Mouse (Mus musculus): ENCODE measurements around the gene Bmi1. TPM values are rescaled to one million over a fixed set of nuclear protein-coding genes. Genes with fewer than 3 reads are reported as not detected.

The Bmi1 gene
- polyA plus RNA-seq, 1 experiment from 2014 or later: 14.0 TPM

GRCm38 (mm10) chr2:18684062-18684461 lies 7.2 kb downstream of the Bmi1 start:
- 78% methylated on average over 5 of the region's 5 CpGs for WGBS
- no peak overlapping the region for H3K27ac ChIP-seq (ENCODE audit: low read depth, low read length)
- peaks cover 37% of the 10 kb centered on the region for H3K27me3 ChIP-seq (replicated peaks; ENCODE audit: control insufficient read depth, insufficient read depth, low read length)
- H3K4me2 ChIP-seq (ENCODE audit: low read length): no peak overlapping the region
- H3K4me1 ChIP-seq (ENCODE audit: control insufficient read depth, insufficient read depth, low read depth, low read length): peaks cover 8% of the 10 kb centered on the region
- H3K36me3 ChIP-seq (ENCODE audit: control insufficient read depth, insufficient read depth, low read length): peaks cover 7% of the 10 kb centered on the region
- no peak overlapping the region for H3K4me3 ChIP-seq (ENCODE audit: low read length)
- H3K9me3 ChIP-seq (ENCODE audit: control insufficient read depth, low read length): no peaks in the 10 kb centered on the region
- ATAC-seq: no peak
- H3K9ac ChIP-seq (ENCODE audit: low read depth, low read length): no peak overlapping the region

- WGBS: 54% methylated on average over 6 of the region's 6 CpGs
- no peaks in the 10 kb centered on the region for H3K9me3 ChIP-seq (ENCODE audit: control insufficient read depth, low read length)
- no peak overlapping the region for H3K9ac ChIP-seq (ENCODE audit: low read depth, low read length)
- no peak overlapping the region for H3K27ac ChIP-seq (ENCODE audit: low read depth, low read length)
- no peak overlapping the region for H3K4me3 ChIP-seq (ENCODE audit: low read length)
- ATAC-seq: no peak
- H3K36me3 ChIP-seq (ENCODE audit: control insufficient read depth, insufficient read depth, low read length): peaks cover 7% of the 10 kb centered on the region
- H3K4me1 ChIP-seq (ENCODE audit: control insufficient read depth, insufficient read depth, low read depth, low read length): peaks cover 12% of the 10 kb centered on the region
- no peak overlapping the region for H3K4me2 ChIP-seq (ENCODE audit: low read length)
- H3K27me3 ChIP-seq (replicated peaks; ENCODE audit: control insufficient read depth, insufficient read depth, low read length): peaks cover 32% of the 10 kb centered on the region
Measured at GRCm38 (mm10) chr2:18686386-18686785, 9.6 kb downstream of the Bmi1 start.

- Histone ChIP-seq H3K9ac (ENCODE audit: low read depth, low read length) (no peak overlapping the region), H3K9me3 (ENCODE audit: control insufficient read depth, low read length) (no peaks in the 10 kb centered on the region), H3K4me3 (ENCODE audit: low read length) (no peak overlapping the region), H3K4me2 (ENCODE audit: low read length) (no peak overlapping the region), H3K4me1 (ENCODE audit: control insufficient read depth, insufficient read depth, low read depth, low read length) (peaks cover 12% of the 10 kb centered on the region), H3K36me3 (ENCODE audit: control insufficient read depth, insufficient read depth, low read length) (peaks cover 7% of the 10 kb centered on the region), H3K27me3 (replicated peaks; ENCODE audit: control insufficient read depth, insufficient read depth, low read length) (peaks cover 31% of the 10 kb centered on the region), H3K27ac (ENCODE audit: low read depth, low read length) (no peak overlapping the region)
- WGBS: 34% methylated on average over 8 of the region's 8 CpGs
- ATAC-seq: no peak
Measured at GRCm38 (mm10) chr2:18686826-18687519, 10.2 kb downstream of the Bmi1 start.

- no peak overlapping the region for H3K4me3 ChIP-seq (ENCODE audit: low read length)
- peaks cover 5% of the 10 kb centered on the region for H3K36me3 ChIP-seq (ENCODE audit: control insufficient read depth, insufficient read depth, low read length)
- H3K27ac ChIP-seq (ENCODE audit: low read depth, low read length): no peak overlapping the region
- H3K9ac ChIP-seq (ENCODE audit: low read depth, low read length): no peak overlapping the region
- H3K27me3 ChIP-seq (replicated peaks; ENCODE audit: control insufficient read depth, insufficient read depth, low read length): peaks cover 32% of the 10 kb centered on the region
- no peaks in the 10 kb centered on the region for H3K9me3 ChIP-seq (ENCODE audit: control insufficient read depth, low read length)
- WGBS: 9% methylated on average over 9 of the region's 9 CpGs
- no peak for ATAC-seq
- no peak overlapping the region for H3K4me2 ChIP-seq (ENCODE audit: low read length)
- peaks cover 12% of the 10 kb centered on the region for H3K4me1 ChIP-seq (ENCODE audit: control insufficient read depth, insufficient read depth, low read depth, low read length)
Measured at GRCm38 (mm10) chr2:18687671-18688170, 10.9 kb downstream of the Bmi1 start.

GRCm38 (mm10) chr2:18688286-18688685 lies 11.5 kb downstream of the Bmi1 start:
- Histone ChIP-seq H3K36me3 (ENCODE audit: control insufficient read depth, insufficient read depth, low read length) (peaks cover 5% of the 10 kb centered on the region), H3K27me3 (replicated peaks; ENCODE audit: control insufficient read depth, insufficient read depth, low read length) (peaks cover 35% of the 10 kb centered on the region), H3K9ac (ENCODE audit: low read depth, low read length) (no peak overlapping the region), H3K27ac (ENCODE audit: low read depth, low read length) (no peak overlapping the region), H3K9me3 (ENCODE audit: control insufficient read depth, low read length) (no peaks in the 10 kb centered on the region), H3K4me2 (ENCODE audit: low read length) (peak overlapping the region; percentile 75), H3K4me1 (ENCODE audit: control insufficient read depth, insufficient read depth, low read depth, low read length) (peaks cover 12% of the 10 kb centered on the region), H3K4me3 (ENCODE audit: low read length) (peak overlapping the region; percentile 30)
- WGBS: 6% methylated on average over 6 of the region's 6 CpGs
- ATAC-seq: no peak

- H3K4me3 ChIP-seq (ENCODE audit: low read length): peak overlapping the region; percentile 30
- 2% methylated on average over 44 of the region's 45 CpGs for WGBS
- peak overlapping the region; percentile 75 for H3K4me2 ChIP-seq (ENCODE audit: low read length)
- no peak overlapping the region for H3K27ac ChIP-seq (ENCODE audit: low read depth, low read length)
- H3K36me3 ChIP-seq (ENCODE audit: control insufficient read depth, insufficient read depth, low read length): peaks cover 5% of the 10 kb centered on the region
- no peaks in the 10 kb centered on the region for H3K9me3 ChIP-seq (ENCODE audit: control insufficient read depth, low read length)
- peaks cover 35% of the 10 kb centered on the region for H3K27me3 ChIP-seq (replicated peaks; ENCODE audit: control insufficient read depth, insufficient read depth, low read length)
- H3K9ac ChIP-seq (ENCODE audit: low read depth, low read length): no peak overlapping the region
- no peak for ATAC-seq
- H3K4me1 ChIP-seq (ENCODE audit: control insufficient read depth, insufficient read depth, low read depth, low read length): peaks cover 12% of the 10 kb centered on the region
Measured at GRCm38 (mm10) chr2:18688708-18689063, 11.9 kb downstream of the Bmi1 start.

GRCm38 (mm10) chr2:18689064-18689921 lies 12.5 kb downstream of the Bmi1 start:
- peak overlapping the region; percentile 75 for H3K4me2 ChIP-seq (ENCODE audit: low read length)
- peaks cover 31% of the 10 kb centered on the region for H3K27me3 ChIP-seq (replicated peaks; ENCODE audit: control insufficient read depth, insufficient read depth, low read length)
- peak overlapping the region; percentile 46 for H3K4me3 ChIP-seq (ENCODE audit: low read length)
- no peaks in the 10 kb centered on the region for H3K9me3 ChIP-seq (ENCODE audit: control insufficient read depth, low read length)
- WGBS: 2% methylated on average over 51 of the region's 51 CpGs
- H3K4me1 ChIP-seq (ENCODE audit: control insufficient read depth, insufficient read depth, low read depth, low read length): peaks cover 15% of the 10 kb centered on the region
- no peak overlapping the region; the same call in 1 of the 2 replicates for H3K9ac ChIP-seq (ENCODE audit: low read depth, low read length)
- no peak overlapping the region for H3K27ac ChIP-seq (ENCODE audit: low read depth, low read length)
- H3K36me3 ChIP-seq (ENCODE audit: control insufficient read depth, insufficient read depth, low read length): no peaks in the 10 kb centered on the region
- peak; percentile 21; the same call in 1 of the 2 replicates for ATAC-seq

GRCm38 (mm10) chr2:18690055-18690691 lies 13.4 kb downstream of the Bmi1 start:
- peaks cover 33% of the 10 kb centered on the region for H3K27me3 ChIP-seq (replicated peaks; ENCODE audit: control insufficient read depth, insufficient read depth, low read length)
- no peaks in the 10 kb centered on the region for H3K9me3 ChIP-seq (ENCODE audit: control insufficient read depth, low read length)
- H3K4me1 ChIP-seq (ENCODE audit: control insufficient read depth, insufficient read depth, low read depth, low read length): peaks cover 15% of the 10 kb centered on the region
- peak overlapping the region; percentile 51 for H3K9ac ChIP-seq (ENCODE audit: low read depth, low read length)
- ATAC-seq: peak; percentile 76
- no peaks in the 10 kb centered on the region for H3K36me3 ChIP-seq (ENCODE audit: control insufficient read depth, insufficient read depth, low read length)
- peak overlapping the region; percentile 75 for H3K4me2 ChIP-seq (ENCODE audit: low read length)
- under 1% methylated on average over 58 of the region's 58 CpGs for WGBS
- no peak overlapping the region for H3K27ac ChIP-seq (ENCODE audit: low read depth, low read length)
- peak overlapping the region; percentile 46 for H3K4me3 ChIP-seq (ENCODE audit: low read length)

GRCm38 (mm10) chr2:18690756-18691155 lies 13.9 kb downstream of the Bmi1 start:
- ATAC-seq: no peak
- H3K9ac ChIP-seq (ENCODE audit: low read depth, low read length): no peak overlapping the region
- WGBS: 3% methylated on average over 9 of the region's 9 CpGs
- no peaks in the 10 kb centered on the region for H3K36me3 ChIP-seq (ENCODE audit: control insufficient read depth, insufficient read depth, low read length)
- no peak overlapping the region; the same call in 1 of the 2 replicates for H3K4me3 ChIP-seq (ENCODE audit: low read length)
- peaks cover 15% of the 10 kb centered on the region for H3K4me1 ChIP-seq (ENCODE audit: control insufficient read depth, insufficient read depth, low read depth, low read length)
- H3K4me2 ChIP-seq (ENCODE audit: low read length): no peak overlapping the region
- H3K27ac ChIP-seq (ENCODE audit: low read depth, low read length): no peak overlapping the region
- H3K9me3 ChIP-seq (ENCODE audit: control insufficient read depth, low read length): no peaks in the 10 kb centered on the region
- H3K27me3 ChIP-seq (replicated peaks; ENCODE audit: control insufficient read depth, insufficient read depth, low read length): peaks cover 36% of the 10 kb centered on the region
